Mouse (Mus musculus) telencephalon, adult 2 months (tissue): ENCODE data around the gene Midn.

Experiments
- DNase-seq: peaks from one replicate; pipeline ENCODE4 v3.0.0-alpha.2; 2011; ENCODE audit warnings: low read depth, low spot score

Gene Midn

GRCm38 (mm10) chr10:80129846-80130245, 18.2 kb upstream of the Midn start:
- no peak for DNase-seq

DNA sequence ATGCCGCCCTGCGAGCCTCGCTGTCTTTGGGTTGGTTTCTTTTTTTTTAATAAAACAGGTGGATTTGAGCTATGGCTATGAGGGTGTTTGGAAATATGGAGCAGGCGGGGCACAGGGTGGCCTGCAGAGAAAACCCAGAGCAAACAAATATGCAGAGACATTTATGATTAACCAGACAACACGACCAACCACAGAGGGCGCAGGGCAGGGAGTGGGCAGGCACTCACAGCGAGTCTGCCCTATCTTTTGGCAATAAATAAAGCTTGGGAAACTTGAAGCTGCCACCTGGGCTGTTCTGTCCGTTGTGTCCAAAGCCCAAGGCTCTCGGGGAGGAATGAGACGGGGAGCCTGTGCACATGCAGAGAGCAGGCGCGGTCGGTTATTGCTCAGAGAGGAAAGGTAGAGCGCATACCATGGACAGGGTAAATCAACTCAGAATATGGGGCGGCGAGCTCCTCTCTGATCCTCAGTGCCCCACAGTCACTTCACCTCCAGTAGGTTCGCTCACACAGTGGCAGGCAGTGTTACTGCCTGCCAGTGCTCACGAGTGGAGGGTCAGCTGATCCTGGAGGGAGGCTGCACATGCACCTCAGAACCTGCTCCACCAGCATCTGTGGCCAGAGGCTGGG, 17.6 kb upstream of the Midn start:
- DNase-seq = no peak

GRCm38 (mm10) chr10:80131316-80131951, 16.6 kb upstream of the Midn start:
- no peak for DNase-seq

DNA sequence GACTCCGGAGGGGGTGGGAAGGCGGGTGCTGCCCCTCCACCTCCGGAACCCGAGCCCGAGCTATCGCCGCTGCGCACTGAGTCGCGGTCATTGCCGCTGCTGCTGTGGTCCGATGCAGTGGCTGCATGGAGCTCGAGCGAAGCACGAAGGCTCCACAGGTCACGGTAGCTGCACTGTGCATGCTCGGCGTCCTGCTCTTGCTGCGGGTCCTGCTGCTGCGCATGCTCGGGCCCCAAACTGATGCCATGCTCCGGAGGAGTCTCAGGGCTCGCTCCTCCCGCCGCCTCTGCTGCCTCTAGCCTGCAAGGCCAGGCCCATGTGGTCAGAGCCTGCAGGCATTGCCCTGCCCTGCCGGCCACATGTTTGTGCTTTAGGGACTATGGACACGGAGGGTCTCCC, 16.1 kb upstream of the Midn start:
- DNase-seq = no peak

DNA sequence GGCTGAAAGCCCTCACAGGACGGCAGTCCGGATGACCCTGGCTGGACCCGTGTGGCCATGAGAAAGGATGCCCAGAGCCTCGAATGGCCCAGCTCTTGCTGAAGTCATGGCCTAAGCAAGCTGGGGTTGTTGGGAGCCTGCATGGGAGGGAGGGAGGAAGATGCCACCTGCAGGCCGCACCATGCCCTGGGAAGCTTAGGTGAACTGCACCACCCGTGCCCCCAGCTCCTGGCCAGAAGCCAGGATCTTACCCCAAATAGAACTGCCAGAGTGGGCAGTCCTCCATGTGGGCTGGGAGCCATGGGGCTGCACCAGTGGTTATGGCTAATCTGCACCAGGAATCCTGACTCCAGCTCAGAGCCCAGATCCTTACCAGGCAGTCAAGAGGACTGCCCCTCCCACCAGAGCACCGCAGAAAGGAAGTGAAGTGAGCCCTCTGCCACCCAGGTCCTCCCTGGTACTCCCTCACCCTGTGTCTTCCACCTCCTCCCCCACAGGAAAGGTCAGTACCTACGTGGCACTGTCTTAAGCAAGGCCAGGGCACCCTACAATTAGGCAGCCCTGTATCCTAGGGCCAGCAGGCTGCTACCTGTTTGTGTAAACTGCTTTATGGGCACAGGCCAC, 14.7 kb upstream of the Midn start:
- DNase-seq = no peak

GRCm38 (mm10) chr10:80134421-80134820, 13.7 kb upstream of the Midn start:
- no peak for DNase-seq

DNA sequence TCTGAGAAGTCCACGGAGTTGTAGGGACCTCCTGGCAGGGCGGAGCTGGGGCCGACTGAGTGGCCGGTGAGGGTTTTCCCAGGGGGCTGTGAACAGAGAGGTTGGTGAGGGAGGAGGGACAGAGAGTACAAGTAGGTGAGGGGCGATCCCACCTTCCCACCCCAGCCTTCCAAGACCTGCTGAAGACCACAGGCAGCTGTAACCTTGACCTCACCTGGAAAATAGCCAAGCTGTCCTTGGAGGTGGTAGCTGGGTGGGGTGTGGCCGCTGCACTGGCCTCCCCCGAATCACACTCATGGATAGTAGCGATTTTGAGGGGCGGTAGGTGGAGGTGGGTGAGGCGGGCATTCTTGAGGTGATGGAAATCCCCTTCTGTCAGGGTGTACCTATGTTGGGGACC, 12.9 kb upstream of the Midn start:
- DNase-seq = no peak

DNA sequence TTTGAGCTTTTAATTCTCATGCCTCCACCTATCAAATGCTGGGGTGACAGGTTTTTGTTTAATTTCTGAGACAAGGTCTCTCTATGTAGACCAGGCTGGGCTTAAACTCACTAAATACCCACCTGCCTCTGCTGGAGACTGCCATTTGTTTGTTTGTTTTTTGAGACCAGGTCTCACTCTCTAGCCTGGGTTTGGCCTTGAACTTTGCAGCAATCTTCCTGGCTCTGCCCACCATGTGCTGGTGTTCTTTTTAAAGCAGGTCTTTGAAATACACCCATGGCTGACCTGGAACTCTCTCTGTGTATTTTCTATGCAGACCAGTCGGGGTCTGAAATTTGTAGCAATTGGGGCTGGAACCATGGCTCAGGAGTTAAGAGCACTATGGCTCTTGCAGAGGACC, 12.4 kb upstream of the Midn start:
- DNase-seq = no peak

DNA sequence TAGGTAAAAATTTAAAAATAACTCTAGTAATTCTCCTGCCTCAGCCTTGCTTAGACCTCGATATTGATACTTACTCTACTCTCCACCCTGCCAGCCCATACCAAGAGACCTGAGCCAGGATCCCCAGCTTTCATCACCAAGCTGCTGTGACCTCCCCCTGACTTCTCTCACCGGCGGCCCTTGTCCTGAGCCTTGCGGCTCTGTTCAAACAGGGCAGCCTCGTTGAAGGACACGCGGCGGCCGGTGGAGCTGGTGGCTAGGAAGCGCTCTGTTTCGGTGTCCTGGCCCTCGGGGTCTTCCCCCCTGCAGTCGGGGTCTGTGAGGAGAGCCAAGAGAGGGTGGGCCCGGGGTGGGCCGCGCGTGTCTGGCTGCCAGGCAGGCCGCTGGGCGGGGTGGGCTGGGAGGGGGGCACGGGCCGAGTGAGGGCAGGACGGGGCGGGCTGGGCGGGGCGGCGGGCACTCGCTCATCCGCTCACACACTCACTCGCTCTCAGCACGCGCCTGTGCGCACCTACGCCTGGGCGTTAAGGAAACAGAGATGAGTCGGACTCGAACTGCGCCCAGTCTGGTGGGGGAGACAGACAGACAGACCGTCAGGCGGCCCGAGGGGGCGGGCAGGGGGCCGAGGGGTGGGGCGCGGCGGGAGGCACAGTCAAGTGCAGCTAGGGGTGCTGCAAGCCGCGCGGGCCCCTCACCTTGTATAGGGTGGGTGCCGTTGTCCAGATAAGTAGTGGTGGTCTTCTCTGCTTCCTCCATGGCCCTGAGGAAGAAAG, 11.7 kb upstream of the Midn start:
- DNase-seq = no peak

DNA sequence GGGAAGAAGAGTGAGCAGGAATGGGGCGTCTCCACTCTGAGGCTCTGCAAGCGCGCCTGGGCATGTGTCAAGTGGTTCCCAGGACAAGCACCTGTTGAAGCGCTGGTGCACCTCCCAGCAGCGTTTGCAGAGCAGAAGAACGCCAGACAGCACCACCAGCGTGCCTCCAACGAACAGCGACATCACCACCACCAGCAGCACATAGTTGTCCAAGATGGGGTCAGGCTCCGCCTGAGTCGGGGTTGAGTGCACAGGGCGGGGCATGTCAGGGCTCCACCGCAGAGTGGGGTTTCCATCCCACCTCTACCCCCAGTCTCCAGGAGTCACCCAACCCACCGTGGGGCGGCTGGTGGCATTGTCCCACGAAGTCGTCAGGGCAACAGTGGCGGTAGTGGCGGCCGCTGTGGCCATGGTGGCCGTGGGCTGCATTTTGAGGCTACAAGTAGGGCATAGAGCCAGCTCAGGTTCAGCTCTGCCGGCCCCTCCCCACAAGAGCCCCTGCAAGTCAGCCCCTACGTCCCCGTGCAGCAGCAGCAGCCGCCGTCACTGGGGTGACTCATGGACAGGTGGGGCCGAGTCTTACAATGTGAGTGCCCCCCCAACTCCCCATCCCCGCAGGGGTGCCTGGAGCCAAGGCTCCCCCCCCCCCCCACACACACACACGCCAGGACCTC, 11.0 kb upstream of the Midn start:
- no peak for DNase-seq

- no peak for DNase-seq
These were observed 10.2 kb upstream of the Midn start for GRCm38 (mm10) chr10:80137626-80138552.

- DNase-seq = no peak
These were observed 9.3 kb upstream of the Midn start, which contains the start of gene Atp5d for GRCm38 (mm10) chr10:80138553-80139438. TSS of gene Atp5d (plus strand) at chr10:80138632.

DNA sequence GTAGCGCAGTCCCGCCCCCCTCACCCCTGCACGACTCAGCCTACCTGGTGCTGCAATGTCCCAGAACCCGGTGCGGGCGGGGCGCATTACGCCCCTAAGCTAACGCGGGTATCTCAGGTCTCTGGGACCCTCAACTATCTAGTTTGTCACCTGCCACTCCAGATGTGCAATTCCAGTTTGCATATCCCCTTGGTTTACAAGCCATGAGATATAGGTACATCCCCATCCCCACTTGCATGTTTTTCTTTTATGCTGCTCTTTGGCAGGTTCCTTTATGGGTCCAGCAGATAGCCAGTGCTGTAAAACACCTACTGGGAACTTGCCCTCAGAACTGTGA, 8.7 kb upstream of the Midn start:
- no peak for DNase-seq

GRCm38 (mm10) chr10:80139975-80140665, 8.0 kb upstream of the Midn start:
- no peak for DNase-seq

DNA sequence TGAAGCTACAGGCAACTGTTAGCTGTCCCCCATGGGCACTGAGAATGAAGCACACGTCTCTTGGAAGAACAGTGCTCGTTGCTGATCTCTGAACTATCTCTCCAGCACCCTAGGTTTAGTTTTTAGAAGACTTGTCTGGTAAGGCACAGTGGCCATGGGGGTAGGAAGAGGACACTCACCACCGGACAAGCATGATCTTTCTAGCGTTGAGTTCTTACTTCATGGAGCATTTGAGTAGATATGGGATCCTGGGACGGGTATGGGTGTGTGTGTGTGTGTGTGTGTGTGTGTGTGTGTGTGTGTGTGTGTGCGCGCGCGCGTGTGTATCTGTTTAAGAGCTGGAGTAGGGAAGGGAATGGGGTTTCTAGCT, 7.4 kb upstream of the Midn start, which contains the start of gene Cbarp:
Cbarp (minus strand) TSS at position 170 of the 370 bp plus-strand sequence.
- no peak for DNase-seq

DNA sequence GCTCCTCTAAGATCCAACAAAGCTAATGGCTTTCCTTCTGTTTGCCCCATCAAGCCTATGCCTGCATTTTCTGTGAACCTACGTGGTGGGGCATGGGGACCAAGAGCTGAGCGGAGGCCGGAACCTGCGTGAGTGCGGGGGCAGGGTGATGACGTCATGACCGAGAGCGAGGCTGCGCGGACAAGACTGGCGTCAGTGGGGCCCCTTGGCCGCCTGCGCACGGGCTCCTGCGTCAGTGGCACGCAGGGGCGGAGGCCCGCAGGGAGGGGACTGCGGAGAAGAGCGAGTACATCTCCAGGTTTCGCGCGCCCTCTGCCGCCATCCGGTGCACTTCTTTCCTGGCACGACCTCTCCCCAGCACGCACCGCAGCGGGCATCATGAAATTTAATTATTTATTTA, 6.8 kb upstream of the Midn start:
- peak; percentile 96 for DNase-seq

- peak; percentile 99 for DNase-seq
These were observed 6.1 kb upstream of the Midn start for GRCm38 (mm10) chr10:80141786-80142529.

- DNase-seq = no peak
These were observed 5.5 kb upstream of the Midn start for GRCm38 (mm10) chr10:80142530-80142925.

DNA sequence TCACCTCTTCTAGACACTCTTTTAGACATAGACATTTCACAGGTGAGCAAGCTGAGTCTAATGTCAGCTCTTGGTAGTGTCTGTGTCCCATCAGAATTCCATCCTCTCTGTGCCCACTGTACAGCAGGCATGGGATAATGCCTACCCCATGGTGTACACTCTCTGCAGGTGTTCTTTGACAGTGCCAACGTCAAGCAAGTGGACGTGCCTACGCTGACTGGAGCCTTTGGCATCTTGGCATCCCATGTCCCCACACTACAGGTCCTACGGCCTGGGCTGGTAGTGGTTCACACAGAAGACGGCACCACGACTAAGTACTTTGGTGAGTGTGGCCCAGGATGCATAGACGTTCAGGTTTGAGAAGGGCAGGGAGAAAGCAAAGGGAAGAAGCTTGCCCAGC, 4.4 kb upstream of the Midn start:
- no peak for DNase-seq
